Mouse (Mus musculus) hindbrain, embryonic 15.5 days (tissue): ENCODE results near the gene Hdac8. TPM values are rescaled to one million over a fixed set of nuclear protein-coding genes. Genes with fewer than 3 reads are reported as not detected.

Experiments
- ATAC-seq: fragments of 200-750 bp; cut with Nextera tagmentation; 2 replicates; pipeline ENCODE4 v1.8.0; 2017; ENCODE audit warnings: low read depth, moderate number of reproducible peaks, moderate TSS enrichment; ENCODE audit not compliant: low FRiP score
- H3K27ac ChIP-seq: fragments of 300-500 bp; sonication (generic); replicated peaks from 2 replicates; pipeline ENCODE4 v1.5.1; 2015; ENCODE audit warnings: mild to moderate bottlenecking, inconsistent platforms
- H3K27me3 ChIP-seq: fragments of 300-500 bp; sonication (generic); 2 replicates; pipeline ENCODE4 v1.6.1; 2015; ENCODE audit warnings: control low read depth, inconsistent platforms
- H3K36me3 ChIP-seq: fragments of 300-500 bp; sonication (generic); 2 replicates; pipeline ENCODE4 v1.6.1; 2015; ENCODE audit warnings: control low read depth, inconsistent platforms
- H3K4me1 ChIP-seq: fragments of 300-500 bp; sonication (generic); replicated peaks from 2 replicates; pipeline ENCODE4 v1.6.1; 2015; ENCODE audit warnings: control low read depth, inconsistent platforms
- H3K4me2 ChIP-seq: fragments of 300-500 bp; sonication (generic); 2 replicates; pipeline ENCODE4 v1.6.1; 2015; ENCODE audit warnings: moderate library complexity, mild to moderate bottlenecking, inconsistent platforms
- H3K4me3 ChIP-seq: fragments of 300-500 bp; sonication (generic); 2 replicates; pipeline ENCODE4 v1.5.1; 2015; ENCODE audit warnings: mild to moderate bottlenecking, inconsistent platforms
- H3K9ac ChIP-seq: fragments of 300-500 bp; sonication (generic); 2 replicates; pipeline ENCODE4 v1.6.1; 2015; ENCODE audit warnings: inconsistent platforms
- H3K9me3 ChIP-seq: fragments of 300-500 bp; sonication (generic); 2 replicates; pipeline ENCODE4 v1.6.1; 2016; ENCODE audit warnings: control low read depth, inconsistent platforms
- WGBS: fragments of 180-500 bp; shearing (Covaris S2); methylation state at CpG from one replicate; pipeline ENCODE4 v1.1.7; 2015; 5-methylcytosine and 5-hydroxymethylcytosine counted together
- polyA plus RNA-seq: library from polyadenylated mRNA; unstranded; fragments of >200 nt; fragmentation: Nextera tagmentation; extraction: Ambion mirVana; gene quantifications from 2 replicates; pipeline ENCODE4 v1.2.1, GENCODE M21; 2015

The Hdac8 gene
- 8.8 and 10.0 TPM in 2 replicates for polyA plus RNA-seq

GRCm38 (mm10) chrX:102504644-102505481 is at the start of gene Hdac8:
Hdac8 (minus strand) TSS chrX:102505359.
- peak within 1 kb of the TSS; percentile 60 for H3K4me2 ChIP-seq
- peak within 1 kb of the TSS; percentile 54 for H3K4me3 ChIP-seq
- peaks cover 8% of the 10 kb centered on the region; the same call in 1 of the 2 replicates for H3K27me3 ChIP-seq
- peak within 1 kb of the TSS; percentile 72 for H3K27ac ChIP-seq
- no peaks in the 10 kb centered on the region for H3K4me1 ChIP-seq
- H3K9me3 ChIP-seq: no peaks in the 10 kb centered on the region
- no peaks in the 10 kb centered on the region for H3K36me3 ChIP-seq
- WGBS: 22% methylated on average over 27 of the region's 27 CpGs
- H3K9ac ChIP-seq: peak within 1 kb of the TSS; percentile 39
- ATAC-seq: peak; percentile 92

DNA sequence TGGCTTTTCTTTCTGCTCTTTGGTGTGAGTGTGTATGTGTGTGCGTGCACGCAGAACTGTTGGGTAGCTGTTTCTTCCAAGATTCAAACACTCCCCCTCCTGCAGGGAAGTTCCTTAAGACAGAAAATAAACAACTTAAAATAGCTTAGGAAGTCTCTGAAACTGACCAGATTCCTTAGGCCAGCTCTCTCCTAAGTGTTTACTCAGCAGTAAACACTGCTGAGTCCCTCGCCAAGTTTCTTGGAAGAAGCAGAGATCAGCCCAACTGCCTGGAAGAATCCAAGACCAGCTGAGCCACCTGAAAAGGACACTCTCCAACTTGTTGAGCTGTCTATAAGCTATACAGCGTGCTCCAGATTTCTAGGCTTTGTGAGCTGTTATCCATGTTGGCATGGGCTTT is 4.0 kb upstream of the Hdac8 start:
- Histone ChIP-seq H3K27me3 (peaks cover 10% of the 10 kb centered on the region; the same call in 1 of the 2 replicates), H3K36me3 (no peaks in the 10 kb centered on the region), H3K4me2 (no peak overlapping the region), H3K4me1 (no peaks in the 10 kb centered on the region), H3K27ac (no peak overlapping the region), H3K9me3 (no peaks in the 10 kb centered on the region), H3K9ac (no peak overlapping the region), H3K4me3 (no peak overlapping the region)
- WGBS: 79% methylated on average over 4 of the region's 4 CpGs
- no peak for ATAC-seq

- H3K27me3 ChIP-seq: peaks cover 6% of the 10 kb centered on the region; the same call in 1 of the 2 replicates
- no peaks in the 10 kb centered on the region for H3K4me1 ChIP-seq
- H3K27ac ChIP-seq: peak overlapping the region; percentile 72
- H3K4me3 ChIP-seq: peak overlapping the region; percentile 54
- H3K4me2 ChIP-seq: peak overlapping the region; percentile 60
- 36% methylated on average over 10 of the region's 10 CpGs for WGBS
- H3K9me3 ChIP-seq: no peaks in the 10 kb centered on the region
- peak; percentile 64 for ATAC-seq
- H3K36me3 ChIP-seq: no peaks in the 10 kb centered on the region
- peak overlapping the region; percentile 39; the same call in 1 of the 2 replicates for H3K9ac ChIP-seq
Observed at GRCm38 (mm10) chrX:102504179-102504578, 980 bp downstream of the Hdac8 start.

GRCm38 (mm10) chrX:102493992-102494730 is 11.0 kb downstream of the Hdac8 start:
- no peaks in the 10 kb centered on the region for H3K27me3 ChIP-seq
- 66% methylated on average over 6 of the region's 6 CpGs for WGBS
- no peaks in the 10 kb centered on the region for H3K9me3 ChIP-seq
- H3K27ac ChIP-seq: no peak overlapping the region
- no peak overlapping the region for H3K4me3 ChIP-seq
- H3K4me1 ChIP-seq: no peaks in the 10 kb centered on the region
- no peak overlapping the region for H3K4me2 ChIP-seq
- H3K9ac ChIP-seq: no peak overlapping the region
- no peaks in the 10 kb centered on the region for H3K36me3 ChIP-seq
- ATAC-seq: peak; percentile 79; the same call in 1 of the 2 replicates

- ATAC-seq: no peak
- no peak overlapping the region for H3K4me3 ChIP-seq
- H3K4me2 ChIP-seq: no peak overlapping the region
- H3K4me1 ChIP-seq: no peaks in the 10 kb centered on the region
- H3K27me3 ChIP-seq: no peaks in the 10 kb centered on the region
- no peaks in the 10 kb centered on the region for H3K36me3 ChIP-seq
- H3K27ac ChIP-seq: no peak overlapping the region
- 78% methylated on average over 7 of the region's 7 CpGs for WGBS
- no peak overlapping the region for H3K9ac ChIP-seq
- H3K9me3 ChIP-seq: no peaks in the 10 kb centered on the region
Observed at GRCm38 (mm10) chrX:102485575-102485974, 19.6 kb downstream of the Hdac8 start.

GRCm38 (mm10) chrX:102479665-102480064 is 25.5 kb downstream of the Hdac8 start:
- 80% methylated on average over 4 of the region's 4 CpGs for WGBS
- no peak for ATAC-seq
- Histone ChIP-seq H3K9me3 (no peaks in the 10 kb centered on the region), H3K36me3 (no peaks in the 10 kb centered on the region), H3K4me2 (no peak overlapping the region), H3K4me3 (no peak overlapping the region), H3K4me1 (no peaks in the 10 kb centered on the region), H3K27me3 (0 out of 2 replicates have a peak, but pooled peaks cover 3% of the 10 kb centered on the region), H3K27ac (no peak overlapping the region), H3K9ac (no peak overlapping the region)

DNA sequence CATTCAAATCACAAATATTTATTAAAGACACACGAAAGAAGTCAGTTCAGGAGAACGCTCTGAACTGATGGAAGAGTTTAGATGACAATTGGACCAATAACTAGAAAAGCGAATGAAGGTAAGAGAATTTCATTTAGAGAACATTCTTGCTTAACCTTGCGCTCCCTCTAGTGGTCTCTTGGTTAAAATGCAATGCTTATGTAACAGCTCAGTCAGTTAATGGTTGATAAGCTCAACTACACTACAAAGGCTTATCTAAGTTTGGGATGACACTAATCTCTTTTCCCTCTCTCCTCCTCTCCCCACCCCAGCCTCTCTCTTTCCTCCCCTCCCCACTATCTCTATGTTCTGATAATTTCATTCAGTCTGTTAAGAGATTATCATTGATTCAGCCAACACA is 26.2 kb downstream of the Hdac8 start:
- Histone ChIP-seq H3K9me3 (no peaks in the 10 kb centered on the region), H3K36me3 (no peaks in the 10 kb centered on the region), H3K9ac (no peak overlapping the region), H3K4me3 (no peak overlapping the region), H3K4me2 (no peak overlapping the region), H3K4me1 (no peaks in the 10 kb centered on the region), H3K27ac (no peak overlapping the region), H3K27me3 (0 out of 2 replicates have a peak, but pooled peaks cover 6% of the 10 kb centered on the region)
- WGBS: 35% methylated on average over 4 of the region's 4 CpGs
- no peak; the same call in 1 of the 2 replicates for ATAC-seq

DNA sequence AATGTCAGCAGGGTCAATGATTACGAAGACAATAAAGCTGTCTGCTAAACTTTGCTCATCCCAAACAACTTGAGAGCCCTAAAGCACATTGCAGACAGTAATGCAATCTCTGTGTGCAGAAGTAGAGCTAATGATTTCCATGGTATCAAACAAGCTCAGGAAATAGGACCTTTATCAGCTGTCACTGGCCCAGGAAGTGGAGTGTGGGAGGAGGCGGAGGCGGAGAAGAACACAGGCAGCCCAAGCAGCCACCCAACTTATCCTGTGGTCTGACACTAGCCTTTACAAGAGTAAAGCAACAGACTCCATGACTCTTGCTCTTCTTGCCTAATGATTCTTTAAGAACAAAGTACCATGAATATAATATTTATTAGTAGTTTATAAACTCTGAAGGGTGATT is 26.7 kb downstream of the Hdac8 start:
- H3K4me3 ChIP-seq: no peak overlapping the region
- no peaks in the 10 kb centered on the region for H3K9me3 ChIP-seq

DNA sequence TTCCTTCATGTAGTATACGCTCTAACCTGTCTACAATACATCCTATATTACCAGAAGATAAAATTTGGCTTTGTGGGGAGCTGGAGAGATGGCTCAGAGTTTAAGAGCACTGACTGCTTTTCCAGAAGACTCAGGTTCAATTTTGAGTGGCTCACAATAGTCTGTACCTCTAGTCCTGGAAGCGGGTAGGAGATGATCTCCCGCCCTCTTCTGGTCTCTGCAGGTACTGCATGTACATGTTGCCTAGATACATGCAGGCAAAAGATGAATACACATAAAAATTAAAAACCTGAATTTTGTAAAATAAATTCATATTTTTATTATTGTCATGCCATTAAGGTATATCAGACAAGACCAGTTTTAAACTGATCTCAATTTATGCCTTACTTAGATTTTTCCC is 28.4 kb downstream of the Hdac8 start:
- ATAC-seq: no peak
- 35% methylated on average over 3 of the region's 3 CpGs for WGBS
- Histone ChIP-seq H3K4me3 (no peak overlapping the region), H3K9me3 (no peaks in the 10 kb centered on the region), H3K4me1 (no peaks in the 10 kb centered on the region), H3K36me3 (no peaks in the 10 kb centered on the region), H3K9ac (no peak overlapping the region), H3K27me3 (0 out of 2 replicates have a peak, but pooled peaks cover 6% of the 10 kb centered on the region), H3K27ac (no peak overlapping the region), H3K4me2 (no peak overlapping the region)

More for the DNA sequence above, 26.7 kb downstream of the Hdac8 start:
- Histone ChIP-seq H3K9ac (no peak overlapping the region), H3K27me3 (0 out of 2 replicates have a peak, but pooled peaks cover 6% of the 10 kb centered on the region), H3K4me1 (no peaks in the 10 kb centered on the region), H3K27ac (no peak overlapping the region), H3K36me3 (no peaks in the 10 kb centered on the region), H3K4me2 (no peak overlapping the region)
- WGBS: 89% methylated on average over 3 of the region's 3 CpGs
- ATAC-seq: no peak

DNA sequence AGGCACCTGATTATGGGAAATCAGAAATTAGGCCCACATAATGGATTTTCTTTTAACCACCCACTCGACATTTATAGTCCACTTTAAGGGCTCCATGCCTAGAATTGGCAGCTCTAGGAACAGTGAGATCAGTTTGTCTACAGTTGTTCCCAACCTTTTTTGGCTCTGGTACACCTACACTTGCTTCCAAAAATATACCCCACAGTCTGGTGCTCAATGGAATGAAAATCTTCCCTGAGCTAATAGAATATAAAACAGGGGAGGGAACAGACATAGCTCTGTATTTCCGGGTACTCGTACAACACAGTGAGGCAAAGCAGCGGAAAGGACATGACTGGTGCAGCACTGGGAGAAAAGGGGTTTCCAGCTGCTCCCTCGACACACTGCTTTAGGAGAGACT is 29.6 kb downstream of the Hdac8 start:
- Histone ChIP-seq H3K27ac (no peak overlapping the region), H3K9ac (no peak overlapping the region), H3K36me3 (no peaks in the 10 kb centered on the region), H3K9me3 (no peaks in the 10 kb centered on the region), H3K4me2 (no peak overlapping the region), H3K27me3 (0 out of 2 replicates have a peak, but pooled peaks cover 6% of the 10 kb centered on the region), H3K4me1 (no peaks in the 10 kb centered on the region), H3K4me3 (no peak overlapping the region)
- ATAC-seq: no peak
- WGBS: 84% methylated on average over 5 of the region's 5 CpGs

- Histone ChIP-seq H3K4me3 (no peak overlapping the region), H3K9me3 (no peaks in the 10 kb centered on the region), H3K27me3 (0 out of 2 replicates have a peak, but pooled peaks cover 6% of the 10 kb centered on the region), H3K4me2 (no peak overlapping the region), H3K9ac (no peak overlapping the region), H3K4me1 (no peaks in the 10 kb centered on the region), H3K27ac (no peak overlapping the region), H3K36me3 (no peaks in the 10 kb centered on the region)
- no peak for ATAC-seq
- 74% methylated on average over 8 of the region's 8 CpGs for WGBS
Observed at GRCm38 (mm10) chrX:102418343-102419127, 86.6 kb downstream of the Hdac8 start.
